Mouse (Mus musculus) intestine, postnatal 0 days (tissue): ENCODE data around the gene Chd1. TPM values are rescaled to one million over a fixed set of nuclear protein-coding genes. Genes with fewer than 3 reads are reported as not detected.
"Not testable (repeated sequence)": the region's sequence is repeated elsewhere in the genome, so short reads cannot be mapped to it uniquely, and the experiment has no call there.

Experiments used
- ATAC-seq: fragments of 200-750 bp; cut with Nextera tagmentation; 2 replicates; pipeline ENCODE4 v1.8.0; 2017; ENCODE audit warnings: mild to moderate bottlenecking, moderate TSS enrichment, moderate library complexity
- H3K27ac ChIP-seq: fragments of 300-500 bp; sonication (generic); 2 replicates; pipeline ENCODE4 v1.5.1; 2014; ENCODE audit warnings: mild to moderate bottlenecking, low read depth, low read length, moderate library complexity
- H3K27me3 ChIP-seq: fragments of 300-500 bp; sonication (generic); replicated peaks from 2 replicates; pipeline ENCODE4 v1.6.1; 2014; ENCODE audit warnings: low read length, mixed read lengths; ENCODE audit not compliant: control insufficient read depth, insufficient read depth
- H3K36me3 ChIP-seq: fragments of 300-500 bp; sonication (generic); 2 replicates; pipeline ENCODE4 v1.6.1; 2014; ENCODE audit warnings: mild to moderate bottlenecking, moderate library complexity; ENCODE audit not compliant: control insufficient read depth, insufficient read depth
- H3K4me1 ChIP-seq: fragments of 300-500 bp; sonication (generic); replicated peaks from 2 replicates; pipeline ENCODE4 v1.6.1; 2014; ENCODE audit warnings: antibody characterized with exemption, low read length, mixed read lengths; ENCODE audit not compliant: control insufficient read depth, insufficient read depth
- H3K4me2 ChIP-seq: fragments of 300-500 bp; sonication (generic); replicated peaks from 2 replicates; pipeline ENCODE4 v1.6.1; 2014; ENCODE audit warnings: low read depth, mild to moderate bottlenecking, moderate library complexity
- H3K4me3 ChIP-seq: fragments of 300-500 bp; sonication (generic); 2 replicates; pipeline ENCODE4 v1.5.1; 2014; ENCODE audit warnings: low read depth, low read length
- H3K9ac ChIP-seq: fragments of 300-500 bp; sonication (generic); 2 replicates; pipeline ENCODE4 v1.6.1; 2014; ENCODE audit warnings: mild to moderate bottlenecking, low read depth, low read length
- H3K9me3 ChIP-seq: fragments of 300-500 bp; sonication (generic); 2 replicates; pipeline ENCODE4 v1.6.1; 2016; ENCODE audit warnings: mixed run types; ENCODE audit not compliant: control insufficient read depth
- CTCF ChIP-seq: sonication (generic); IDR thresholded peaks from 2 replicates; pipeline ENCODE4 v1.5.1; 2016; ENCODE audit warnings: low read depth, mild to moderate bottlenecking, control low read depth, antibody characterized with exemption, moderate library complexity
- WGBS: fragments of 180-500 bp; shearing (Covaris S2); extraction: QIAGEN DNeasy Blood & Tissue Kit; methylation state at CpG from one replicate; pipeline ENCODE4 v1.1.7; 2014; 5-methylcytosine and 5-hydroxymethylcytosine counted together
- polyA plus RNA-seq: library from polyadenylated mRNA; unstranded; fragments of >200 nt; fragmentation: Nextera tagmentation; extraction: Ambion mirVana; gene quantifications from 2 replicates; pipeline ENCODE4 v1.2.1, GENCODE M21; 2015

Gene Chd1
- polyA plus RNA-seq, 1 experiment from 2014 or later = 14.1 TPM

DNA sequence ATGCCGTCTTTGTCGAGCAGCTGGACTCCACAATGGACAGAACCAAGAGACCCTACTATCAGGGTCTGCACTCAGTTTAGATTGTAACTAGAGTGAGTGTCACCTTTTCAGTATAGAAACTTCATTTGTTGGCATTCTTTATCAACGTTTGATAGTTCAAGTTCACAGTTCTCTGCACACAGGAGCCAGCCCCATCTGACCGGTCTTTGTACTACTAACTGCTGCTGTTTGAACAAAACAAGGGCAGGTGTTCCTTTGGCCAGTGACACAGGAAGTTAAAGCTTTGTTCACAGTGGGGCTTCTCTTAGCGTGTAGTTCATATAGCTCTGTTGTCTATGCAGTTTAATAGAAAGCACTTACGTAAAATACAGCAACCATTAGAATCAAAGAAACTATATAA, 43.3 kb downstream of the Chd1 start:
- no peak for TF ChIP-seq CTCF
- H3K9ac ChIP-seq = no peak overlapping the region
- no peak overlapping the region for H3K4me2 ChIP-seq
- no peak overlapping the region for H3K27ac ChIP-seq
- no peak for ATAC-seq
- no peak overlapping the region for H3K4me3 ChIP-seq
- no peaks in the 10 kb centered on the region for H3K27me3 ChIP-seq
- no peaks in the 10 kb centered on the region for H3K9me3 ChIP-seq
- H3K4me1 ChIP-seq = no peaks in the 10 kb centered on the region
- H3K36me3 ChIP-seq = peaks cover 70% of the 10 kb centered on the region
- 86% methylated on average over 6 of the region's 6 CpGs for WGBS

DNA sequence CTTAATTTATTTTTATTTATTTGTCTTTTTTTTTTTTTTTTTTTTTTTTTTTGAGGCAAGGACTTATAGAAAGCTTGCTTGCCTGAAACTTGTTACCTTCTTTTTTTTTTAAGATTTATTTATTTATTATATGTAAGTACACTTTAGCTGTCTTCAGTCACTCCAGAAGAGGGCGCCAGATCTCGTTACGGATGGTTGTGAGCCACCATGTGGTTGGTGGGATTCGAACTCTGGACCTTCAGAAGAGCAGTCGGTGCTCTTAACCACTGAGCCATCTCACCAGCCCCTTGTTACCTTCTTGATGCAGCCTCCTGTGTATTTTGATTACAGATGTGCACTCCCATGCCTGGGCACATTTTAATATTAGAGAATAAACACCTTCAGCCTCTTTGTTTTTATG, 46.5 kb downstream of the Chd1 start:
- H3K4me2 ChIP-seq, H3K27ac ChIP-seq, H3K27me3 ChIP-seq, ATAC-seq, H3K9me3 ChIP-seq, H3K9ac ChIP-seq, H3K4me1 ChIP-seq, H3K4me3 ChIP-seq: not testable (repeated sequence)
- peak; percentile 29; the same call in 1 of the 2 replicates for TF ChIP-seq CTCF
- peaks cover 81% of the 10 kb centered on the region for H3K36me3 ChIP-seq
- 95% methylated on average over 5 of the region's 5 CpGs for WGBS

DNA sequence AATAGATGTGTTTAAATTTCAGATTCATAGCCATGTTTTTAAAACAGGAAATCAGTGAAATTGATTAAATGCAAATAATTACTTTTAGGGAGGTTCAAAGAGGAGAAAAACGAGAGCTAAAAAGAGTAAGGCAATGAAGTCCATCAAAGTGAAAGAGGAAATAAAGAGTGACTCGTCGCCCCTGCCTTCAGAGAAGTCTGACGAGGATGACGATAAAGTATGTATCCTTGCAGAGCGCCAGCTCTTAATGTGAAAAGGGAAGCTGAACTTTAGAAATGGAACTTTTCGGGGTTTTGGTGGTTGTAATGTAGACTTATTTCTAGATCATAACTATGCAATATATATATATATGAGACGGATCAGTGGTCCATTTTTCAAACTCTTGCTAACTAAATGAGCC, 56.4 kb downstream of the Chd1 start:
- TF ChIP-seq CTCF = no peak
- Histone ChIP-seq H3K4me2 (no peak overlapping the region), H3K4me3 (no peak overlapping the region), H3K27ac (no peak overlapping the region), H3K9ac (no peak overlapping the region), H3K27me3 (no peaks in the 10 kb centered on the region), H3K36me3 (peaks cover 77% of the 10 kb centered on the region), H3K9me3 (no peaks in the 10 kb centered on the region), H3K4me1 (no peaks in the 10 kb centered on the region)
- WGBS = 85% methylated on average over 8 of the region's 8 CpGs
- ATAC-seq = no peak

DNA sequence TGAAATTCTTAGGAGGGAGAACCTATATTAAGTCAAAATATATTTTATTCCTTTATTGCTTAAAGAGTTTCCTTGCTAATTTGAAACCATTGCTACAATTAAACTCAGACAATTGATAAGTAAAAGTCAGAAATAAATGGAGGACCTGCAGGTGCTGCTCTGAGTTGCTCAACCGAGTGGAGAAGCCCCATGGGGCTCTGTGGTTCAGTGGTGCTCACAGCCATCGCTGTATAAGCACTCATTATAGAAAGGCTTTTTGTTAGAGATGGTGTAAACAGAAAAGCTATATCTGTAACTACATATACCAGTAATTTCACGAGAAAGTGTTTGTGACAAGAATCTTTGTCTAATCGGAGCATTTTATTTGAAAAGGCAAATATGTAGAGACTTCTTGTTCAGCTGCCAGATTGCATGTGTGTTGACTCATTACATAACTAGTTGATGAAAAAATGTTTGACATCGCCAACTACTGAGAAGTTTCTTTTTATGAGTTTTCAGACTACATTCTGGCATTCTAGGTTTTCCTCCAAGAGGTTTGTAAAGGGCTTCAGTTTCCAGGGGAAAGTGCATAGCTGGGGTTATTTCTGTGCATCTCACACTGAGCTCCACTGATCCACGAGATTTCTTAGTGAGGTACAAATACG, 64.4 kb downstream of the Chd1 start:
- 79% methylated on average over 7 of the region's 7 CpGs for WGBS
- Histone ChIP-seq H3K27me3 (no peaks in the 10 kb centered on the region), H3K9ac (no peak overlapping the region), H3K4me1 (no peaks in the 10 kb centered on the region), H3K4me2 (no peak overlapping the region), H3K9me3 (no peaks in the 10 kb centered on the region), H3K27ac (no peak overlapping the region), H3K4me3 (no peak overlapping the region), H3K36me3 (peaks cover 53% of the 10 kb centered on the region)
- TF ChIP-seq CTCF = no peak
- ATAC-seq = no peak

DNA sequence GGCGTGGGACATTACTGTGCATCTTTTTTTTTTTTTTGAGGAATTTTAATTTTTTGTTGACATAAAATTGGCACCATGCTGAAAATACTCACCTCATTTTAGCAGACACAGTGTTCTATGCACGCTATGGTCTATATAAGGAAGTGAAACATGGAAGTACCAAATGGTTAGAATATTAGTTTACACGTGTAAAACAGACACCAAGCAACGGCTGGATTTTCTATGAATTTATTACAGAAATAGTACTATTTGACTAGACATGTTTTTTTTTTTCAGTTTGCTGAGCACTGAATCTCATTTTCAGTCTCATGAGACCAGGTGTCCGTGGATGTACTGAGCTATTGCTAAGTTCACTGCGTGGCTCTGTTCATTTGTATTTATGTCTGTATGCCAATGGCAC, 69.2 kb downstream of the Chd1 start:
- no peak overlapping the region for H3K4me3 ChIP-seq
- no peak overlapping the region for H3K9ac ChIP-seq
- H3K4me2 ChIP-seq = no peak overlapping the region
- peaks cover 22% of the 10 kb centered on the region for H3K36me3 ChIP-seq
- no peak for ATAC-seq
- no peaks in the 10 kb centered on the region for H3K4me1 ChIP-seq
- no peaks in the 10 kb centered on the region for H3K27me3 ChIP-seq
- TF ChIP-seq CTCF = no peak
- 83% methylated on average over 6 of the region's 6 CpGs for WGBS
- no peak overlapping the region for H3K27ac ChIP-seq
- no peaks in the 10 kb centered on the region for H3K9me3 ChIP-seq

DNA sequence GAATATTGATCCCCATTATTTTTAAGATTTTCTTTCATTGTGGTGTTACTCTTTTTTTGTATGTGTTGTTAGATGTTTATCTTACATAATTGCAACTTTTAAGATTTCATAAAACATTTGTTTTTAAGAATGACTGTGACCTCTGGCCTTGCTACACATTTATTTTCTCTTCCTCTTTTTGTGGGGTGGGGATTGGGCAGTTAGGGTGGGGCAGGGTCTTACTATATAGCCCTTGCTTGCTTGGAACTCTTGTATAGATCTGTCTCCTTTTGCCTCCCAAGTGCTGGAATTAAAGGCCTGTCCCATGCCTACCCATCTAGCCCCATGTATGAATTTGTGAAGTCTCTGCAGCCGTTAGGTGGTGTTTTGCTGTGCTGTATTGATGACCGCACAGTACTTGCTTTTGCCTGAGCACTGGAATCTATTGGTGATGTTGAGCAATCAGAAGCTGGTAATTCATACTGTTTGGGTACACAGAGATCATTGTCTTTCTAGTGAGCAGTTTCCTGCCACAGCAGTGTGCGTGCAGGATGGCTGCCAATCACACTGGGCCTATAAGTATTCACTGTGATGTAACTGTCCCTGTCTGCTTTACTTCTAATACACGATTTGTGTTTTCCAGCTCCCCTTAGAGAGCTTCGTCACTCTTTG, 69.9 kb downstream of the Chd1 start:
- no peak overlapping the region for H3K4me2 ChIP-seq
- no peak for TF ChIP-seq CTCF
- H3K27ac ChIP-seq = no peak overlapping the region
- peaks cover 15% of the 10 kb centered on the region for H3K36me3 ChIP-seq
- 71% methylated on average over 5 of the region's 5 CpGs for WGBS
- H3K9me3 ChIP-seq = no peaks in the 10 kb centered on the region
- H3K9ac ChIP-seq = no peak overlapping the region
- no peak for ATAC-seq
- H3K27me3 ChIP-seq = no peaks in the 10 kb centered on the region
- no peak overlapping the region for H3K4me3 ChIP-seq
- H3K4me1 ChIP-seq = no peaks in the 10 kb centered on the region
